Mouse (Mus musculus): ENCODE data around the gene Pde4b. TPM values are rescaled to one million over a fixed set of nuclear protein-coding genes. Genes with fewer than 3 reads are reported as not detected.

Pde4b gene
- polyA plus RNA-seq, 1 experiment from 2014 or later: 14.6 TPM

- H3K4me1 ChIP-seq (replicated peaks; ENCODE audit: control insufficient read depth, insufficient read depth, low read length): 0 out of 2 replicates have a peak, but pooled peaks cover 6% of the 10 kb centered on the region
- no peaks in the 10 kb centered on the region for H3K9me3 ChIP-seq (ENCODE audit: control insufficient read depth, low read length)
- no peak overlapping the region for H3K9ac ChIP-seq (ENCODE audit: low read length)
- H3K4me2 ChIP-seq (ENCODE audit: low read length): no peak overlapping the region
- ATAC-seq (replicated peaks; ENCODE audit: low FRiP score, low TSS enrichment, low read depth) (no peak), DNase-seq (ENCODE audit: low spot score) (peak; percentile 27)
- no peaks in the 10 kb centered on the region for H3K36me3 ChIP-seq (ENCODE audit: control insufficient read depth, insufficient read depth, low read length)
- no peaks in the 10 kb centered on the region for H3K27me3 ChIP-seq (replicated peaks; ENCODE audit: control insufficient read depth, insufficient read depth, low read length)
- H3K27ac ChIP-seq (ENCODE audit: low read depth): no peak overlapping the region
- 81% methylated on average over 14 of the region's 14 CpGs for WGBS
- H3K4me3 ChIP-seq (ENCODE audit: low read depth, low read length): no peak overlapping the region
Observed at GRCm38 (mm10) chr4:102577636-102578035, 490.3 kb downstream of the Pde4b start.

- no peaks in the 10 kb centered on the region for H3K36me3 ChIP-seq (ENCODE audit: control insufficient read depth, insufficient read depth, low read length)
- no peak overlapping the region for H3K27ac ChIP-seq (ENCODE audit: low read depth)
- WGBS: 82% methylated on average over 4 of the region's 4 CpGs
- 0 out of 2 replicates have a peak, but pooled peaks cover 3% of the 10 kb centered on the region for H3K4me1 ChIP-seq (replicated peaks; ENCODE audit: control insufficient read depth, insufficient read depth, low read length)
- ATAC-seq (replicated peaks; ENCODE audit: low FRiP score, low TSS enrichment, low read depth) (no peak), DNase-seq (ENCODE audit: low spot score) (no peak)
- no peak overlapping the region for H3K9ac ChIP-seq (ENCODE audit: low read length)
- H3K4me3 ChIP-seq (ENCODE audit: low read depth, low read length): no peak overlapping the region
- H3K27me3 ChIP-seq (replicated peaks; ENCODE audit: control insufficient read depth, insufficient read depth, low read length): no peaks in the 10 kb centered on the region
- no peaks in the 10 kb centered on the region for H3K9me3 ChIP-seq (ENCODE audit: control insufficient read depth, low read length)
- no peak overlapping the region for H3K4me2 ChIP-seq (ENCODE audit: low read length)
Observed at GRCm38 (mm10) chr4:102579051-102579450, 491.7 kb downstream of the Pde4b start.

- DNase-seq (ENCODE audit: low spot score): no peak
- Histone ChIP-seq H3K4me3 (ENCODE audit: low read depth, low read length) (no peak overlapping the region), H3K9ac (ENCODE audit: low read length) (no peak overlapping the region), H3K4me2 (ENCODE audit: low read length) (no peak overlapping the region), H3K27ac (ENCODE audit: low read depth) (no peak overlapping the region), H3K4me1 (replicated peaks; ENCODE audit: control insufficient read depth, insufficient read depth, low read length) (peaks cover 3% of the 10 kb centered on the region; the same call in 1 of the 2 replicates), H3K27me3 (replicated peaks; ENCODE audit: control insufficient read depth, insufficient read depth, low read length) (no peaks in the 10 kb centered on the region), H3K9me3 (ENCODE audit: control insufficient read depth, low read length) (no peaks in the 10 kb centered on the region), H3K36me3 (ENCODE audit: control insufficient read depth, insufficient read depth, low read length) (no peaks in the 10 kb centered on the region)
- 45% methylated on average over 2 of the region's 2 CpGs for WGBS
- ATAC-seq (replicated peaks; ENCODE audit: low FRiP score, low TSS enrichment, low read depth): no peak
Observed at GRCm38 (mm10) chr4:102579746-102580145, 492.4 kb downstream of the Pde4b start.

GRCm38 (mm10) chr4:102582165-102582749 lies 494.9 kb downstream of the Pde4b start:
- DNase-seq (ENCODE audit: low spot score): peak; percentile 12
- Histone ChIP-seq H3K4me1 (replicated peaks; ENCODE audit: control insufficient read depth, insufficient read depth, low read length) (peaks cover 6% of the 10 kb centered on the region; the same call in 1 of the 2 replicates), H3K9ac (ENCODE audit: low read length) (no peak overlapping the region), H3K27ac (ENCODE audit: low read depth) (no peak overlapping the region), H3K9me3 (ENCODE audit: control insufficient read depth, low read length) (no peaks in the 10 kb centered on the region), H3K4me2 (ENCODE audit: low read length) (no peak overlapping the region), H3K36me3 (ENCODE audit: control insufficient read depth, insufficient read depth, low read length) (no peaks in the 10 kb centered on the region), H3K4me3 (ENCODE audit: low read depth, low read length) (no peak overlapping the region), H3K27me3 (replicated peaks; ENCODE audit: control insufficient read depth, insufficient read depth, low read length) (no peaks in the 10 kb centered on the region)
- ATAC-seq (replicated peaks; ENCODE audit: low FRiP score, low TSS enrichment, low read depth): no peak
- WGBS: 83% methylated on average over 8 of the region's 8 CpGs

- 78% methylated on average over 6 of the region's 6 CpGs for WGBS
- no peak for ATAC-seq (replicated peaks; ENCODE audit: low FRiP score, low TSS enrichment, low read depth)
- peak; percentile 13 for DNase-seq (ENCODE audit: low spot score)
Observed at GRCm38 (mm10) chr4:102582963-102583362, 495.6 kb downstream of the Pde4b start.

GRCm38 (mm10) chr4:102583469-102583868 lies 496.1 kb downstream of the Pde4b start:
- no peak for ATAC-seq (replicated peaks; ENCODE audit: low FRiP score, low TSS enrichment, low read depth)
- WGBS: 85% methylated on average over 3 of the region's 3 CpGs
- Histone ChIP-seq H3K27ac (ENCODE audit: low read depth) (no peak overlapping the region), H3K36me3 (ENCODE audit: control insufficient read depth, insufficient read depth, low read length) (no peaks in the 10 kb centered on the region), H3K9ac (ENCODE audit: low read length) (no peak overlapping the region), H3K9me3 (ENCODE audit: control insufficient read depth, low read length) (no peaks in the 10 kb centered on the region), H3K4me1 (replicated peaks; ENCODE audit: control insufficient read depth, insufficient read depth, low read length) (peaks cover 6% of the 10 kb centered on the region; the same call in 1 of the 2 replicates), H3K4me2 (ENCODE audit: low read length) (no peak overlapping the region), H3K4me3 (ENCODE audit: low read depth, low read length) (no peak overlapping the region), H3K27me3 (replicated peaks; ENCODE audit: control insufficient read depth, insufficient read depth, low read length) (no peaks in the 10 kb centered on the region)
- DNase-seq (ENCODE audit: low spot score): peak; percentile 12

More at GRCm38 (mm10) chr4:102582963-102583362, 495.6 kb downstream of the Pde4b start:
- Histone ChIP-seq H3K4me1 (replicated peaks; ENCODE audit: control insufficient read depth, insufficient read depth, low read length) (peaks cover 6% of the 10 kb centered on the region; the same call in 1 of the 2 replicates), H3K9ac (ENCODE audit: low read length) (no peak overlapping the region), H3K27me3 (replicated peaks; ENCODE audit: control insufficient read depth, insufficient read depth, low read length) (no peaks in the 10 kb centered on the region), H3K4me2 (ENCODE audit: low read length) (no peak overlapping the region), H3K36me3 (ENCODE audit: control insufficient read depth, insufficient read depth, low read length) (no peaks in the 10 kb centered on the region), H3K27ac (ENCODE audit: low read depth) (no peak overlapping the region), H3K9me3 (ENCODE audit: control insufficient read depth, low read length) (no peaks in the 10 kb centered on the region), H3K4me3 (ENCODE audit: low read depth, low read length) (no peak overlapping the region)

- ATAC-seq (replicated peaks; ENCODE audit: low FRiP score, low TSS enrichment, low read depth) (0 out of 2 replicates have a peak, but pooled peaks have one; percentile 23), DNase-seq (ENCODE audit: low spot score) (peak; percentile 52)
- H3K4me2 ChIP-seq (ENCODE audit: low read length): no peak overlapping the region
- H3K9me3 ChIP-seq (ENCODE audit: control insufficient read depth, low read length): no peaks in the 10 kb centered on the region
- no peaks in the 10 kb centered on the region for H3K36me3 ChIP-seq (ENCODE audit: control insufficient read depth, insufficient read depth, low read length)
- no peak overlapping the region for H3K9ac ChIP-seq (ENCODE audit: low read length)
- H3K27me3 ChIP-seq (replicated peaks; ENCODE audit: control insufficient read depth, insufficient read depth, low read length): no peaks in the 10 kb centered on the region
- WGBS: 51% methylated on average over 6 of the region's 6 CpGs
- H3K27ac ChIP-seq (ENCODE audit: low read depth): no peak overlapping the region
- peaks cover 14% of the 10 kb centered on the region; the same call in 1 of the 2 replicates for H3K4me1 ChIP-seq (replicated peaks; ENCODE audit: control insufficient read depth, insufficient read depth, low read length)
- no peak overlapping the region for H3K4me3 ChIP-seq (ENCODE audit: low read depth, low read length)
Observed at GRCm38 (mm10) chr4:102584601-102585265, 497.4 kb downstream of the Pde4b start.

GRCm38 (mm10) chr4:102585541-102585940 lies 498.2 kb downstream of the Pde4b start:
- H3K4me1 ChIP-seq (replicated peaks; ENCODE audit: control insufficient read depth, insufficient read depth, low read length): peaks cover 13% of the 10 kb centered on the region; the same call in 1 of the 2 replicates
- H3K27ac ChIP-seq (ENCODE audit: low read depth): no peak overlapping the region
- 58% methylated on average over 3 of the region's 4 CpGs for WGBS
- H3K9ac ChIP-seq (ENCODE audit: low read length): no peak overlapping the region
- ATAC-seq (replicated peaks; ENCODE audit: low FRiP score, low TSS enrichment, low read depth) (no peak), DNase-seq (ENCODE audit: low spot score) (peak; percentile 29)
- no peaks in the 10 kb centered on the region for H3K27me3 ChIP-seq (replicated peaks; ENCODE audit: control insufficient read depth, insufficient read depth, low read length)
- H3K9me3 ChIP-seq (ENCODE audit: control insufficient read depth, low read length): no peaks in the 10 kb centered on the region
- no peaks in the 10 kb centered on the region for H3K36me3 ChIP-seq (ENCODE audit: control insufficient read depth, insufficient read depth, low read length)
- no peak overlapping the region for H3K4me2 ChIP-seq (ENCODE audit: low read length)
- H3K4me3 ChIP-seq (ENCODE audit: low read depth, low read length): no peak overlapping the region

Data from intestine, embryonic 14.5 days (tissue).